Mouse (Mus musculus): ENCODE measurements around the gene Irs2.

GRCm38 (mm10) chr8:11044660-11045059, 36.4 kb upstream of the Irs2 start:
- no peak for TF ChIP-seq CTCF (conservative IDR thresholded peaks at IDR 0.05; ENCODE audit: low read length)
- no peak for TF ChIP-seq NANOG (IDR thresholded peaks at IDR 0.05; ENCODE audit: borderline replicate concordance, low read length)
- TF ChIP-seq POU5F1 (IDR thresholded peaks at IDR 0.05; ENCODE audit: borderline replicate concordance, low read length) = no peak

All from E14TG2a.4 (cell line).